Mouse (Mus musculus) myocyte (in vitro differentiated cells): Measurements from ENCODE around the gene Plcxd3.

Source experiments
- MYOG ChIP-seq, 3 experiments: IDR thresholded peaks; one replicate each; pipeline ENCODE4 v1.6.1; 2011; ENCODE audit warnings: control low read depth in 2 of 3, low read depth in 2 of 3, mild to moderate bottlenecking in 2 of 3; ENCODE audit not compliant: insufficient read length in 2 of 3, control insufficient read depth in 1 of 3, insufficient read depth in 1 of 3
- POLR2A ChIP-seq: IDR thresholded peaks from one replicate; pipeline ENCODE4 v1.6.1; 2011; ENCODE audit warnings: low read depth, mild to moderate bottlenecking, control low read depth, moderate library complexity; ENCODE audit not compliant: insufficient read length
- USF1 ChIP-seq: IDR thresholded peaks from one replicate; pipeline ENCODE4 v1.6.1; 2011; ENCODE audit warnings: low read depth, mild to moderate bottlenecking, control low read depth, moderate library complexity

DNA sequence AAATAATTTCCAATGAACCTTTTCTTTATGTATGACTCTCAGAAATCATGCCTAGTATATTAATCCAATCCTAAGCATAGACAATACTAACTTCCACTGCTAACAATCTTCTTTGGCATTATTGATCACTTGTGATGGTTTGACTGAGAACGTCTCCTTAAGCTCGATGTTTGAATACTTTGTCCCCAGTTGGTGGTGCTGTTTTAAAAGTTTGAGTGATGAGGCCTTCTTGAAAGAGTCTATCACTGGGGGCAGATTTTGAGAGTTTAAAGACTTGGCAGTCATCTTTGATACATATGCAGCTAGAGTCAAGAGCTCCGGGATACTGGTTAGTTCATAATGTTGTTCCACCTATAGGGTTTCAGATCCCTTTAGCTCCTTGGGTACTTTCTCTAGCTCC is 120.9 kb downstream of the Plcxd3 start:
- TF ChIP-seq MYOG (IDR thresholded peaks at IDR 0.05; ENCODE audit: control insufficient read depth in 1 of 3, insufficient read depth in 1 of 3, insufficient read length in 2 of 3, low read depth in 2 of 3) (no peak), USF1 (no peak), POLR2A (no peak)
